1 mouse cellular context compared by ENCODE assay signal in genomic region chr9:78112770-78113537, GRCm38 (mm10).
TF ChIP-seq lines count a peak whose summit lies in the region.

No protein-coding gene starts in this region.

TF ChIP-seq in MEL, 35 proteins besides CTCF, POLR2A, EP300 and RAD21 (continued from another document):
- TF ChIP-seq MEF2A (IDR thresholded peaks at IDR 0.05; ENCODE audit: extremely low read depth, insufficient replicate concordance, low read depth, low read length, poor library complexity, severe bottlenecking) (no peak), POLR2AphosphoS2 (IDR thresholded peaks at IDR 0.05; ENCODE audit: low read length) (no peak), ZMIZ1 (IDR thresholded peaks at IDR 0.05; ENCODE audit: low read depth, low read length) (no peak), ETS1 (IDR thresholded peaks at IDR 0.05; ENCODE audit: low read depth, low read length) (0 out of 2 replicates have a peak, but pooled peaks have one; percentile 34), BHLHE40 (IDR thresholded peaks at IDR 0.05; ENCODE audit: borderline replicate concordance, low read depth, low read length) (no peak), CHD1 (IDR thresholded peaks at IDR 0.05; ENCODE audit: low read depth, low read length) (0 out of 2 replicates have a peak, but pooled peaks have one; percentile 76), E2F4 (IDR thresholded peaks at IDR 0.05; ENCODE audit: borderline replicate concordance, low read depth, low read length) (no peak)
